Mouse (Mus musculus) G1E (cell line): ENCODE measurements at regions not wholly inside any gene's neighbourhood (a gene's known extent, or its start where the extent isn't known, plus 50 kb on each side); places are given as distances from the start of the nearest gene placed in this dataset.

ENCODE experiments used
- ATAC-seq: 2 replicates; pipeline ENCODE4 v1.8.0; 2016; ENCODE audit warnings: mild to moderate bottlenecking; ENCODE audit not compliant: insufficient number of reproducible peaks, poor library complexity, low FRiP score, severe bottlenecking; ENCODE audit errors: extremely low read depth
- DNase-seq: peaks from one replicate; pipeline ENCODE4 v3.0.0; 2012; ENCODE audit warnings: low spot score
- H3K27me3 ChIP-seq: 2 replicates; pipeline ENCODE4 v1.6.1; 2012; ENCODE audit warnings: mild to moderate bottlenecking, low read length, inconsistent platforms; ENCODE audit not compliant: insufficient read depth
- H3K36me3 ChIP-seq: replicated peaks from 2 replicates; pipeline ENCODE3; 2012; ENCODE audit warnings: mild to moderate bottlenecking, inconsistent platforms
- H3K4me1 ChIP-seq: 2 replicates; pipeline ENCODE4 v1.6.1; 2012; ENCODE audit warnings: low read depth, low read length, inconsistent platforms, mixed read lengths; ENCODE audit not compliant: insufficient read depth
- H3K4me3 ChIP-seq: 2 replicates; pipeline ENCODE4 v1.5.1; 2012; ENCODE audit warnings: low read depth, mild to moderate bottlenecking, inconsistent platforms, low read length, moderate library complexity, mixed read lengths
- H3K9me3 ChIP-seq: replicated peaks from 2 replicates; pipeline ENCODE4 v1.6.1; 2012; ENCODE audit warnings: inconsistent platforms
- CTCF ChIP-seq: IDR thresholded peaks from 2 replicates; pipeline ENCODE4 v1.5.1; 2012; ENCODE audit warnings: low read depth, low read length, inconsistent platforms, mixed read lengths
- GATA1 ChIP-seq: IDR thresholded peaks from 2 replicates; pipeline ENCODE4 v1.6.1; 2012; ENCODE audit warnings: borderline replicate concordance, low read length, inconsistent platforms, mixed read lengths
- GATA2 ChIP-seq: IDR thresholded peaks from 2 replicates; pipeline ENCODE4 v1.6.1; 2012; ENCODE audit warnings: low read depth, low read length, inconsistent platforms, borderline replicate concordance
- POLR2AphosphoS5 ChIP-seq: IDR thresholded peaks from 2 replicates; pipeline ENCODE4 v1.6.1; 2012; ENCODE audit warnings: low read depth, low read length, inconsistent platforms; ENCODE audit not compliant: insufficient replicate concordance
- TAL1 ChIP-seq: conservative IDR thresholded peaks from 2 replicates; pipeline ENCODE4 v1.6.1; 2012; ENCODE audit warnings: low read depth, low read length, inconsistent platforms, mixed read lengths

DNA sequence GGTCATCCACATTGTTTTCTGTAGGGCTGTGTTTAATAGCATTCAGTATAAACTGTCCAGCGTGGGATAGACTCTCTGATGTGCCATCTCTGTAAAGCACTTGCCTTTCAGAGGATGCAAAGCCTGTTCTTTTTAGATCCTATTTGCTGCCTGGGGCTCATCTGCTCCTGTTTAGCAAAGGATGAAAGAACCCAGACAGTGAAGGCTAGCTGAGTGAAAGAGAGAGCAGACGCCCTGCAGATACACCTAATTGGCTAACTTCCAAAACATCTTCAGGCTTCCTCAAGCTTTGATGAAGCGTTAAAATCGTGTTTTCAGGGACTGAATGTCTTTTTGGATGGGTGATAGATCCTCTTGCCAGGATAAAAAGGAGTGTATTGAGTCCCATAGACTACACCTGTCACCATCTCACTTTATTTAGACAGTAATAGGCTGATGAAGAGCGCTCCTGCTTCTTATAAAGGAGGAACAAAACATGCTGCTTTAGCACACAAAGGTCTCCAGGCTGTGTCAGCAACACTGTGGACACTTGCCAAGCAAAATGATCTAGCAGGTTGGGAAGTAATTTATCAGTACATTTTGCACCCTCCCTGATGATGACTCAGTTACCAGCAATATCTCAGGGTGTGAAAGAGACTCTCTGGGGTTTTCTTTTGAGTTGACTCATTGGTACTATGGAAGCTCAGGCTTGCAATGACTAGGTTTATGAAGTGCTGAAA, 4717.3 kb downstream of the 9330182O14Rik start:
- no peaks in the 10 kb centered on the region for H3K36me3 ChIP-seq
- TF ChIP-seq GATA1 (no peak), POLR2AphosphoS5 (no peak), CTCF (no peak), TAL1 (no peak), GATA2 (no peak)
- H3K4me1 ChIP-seq = no peaks in the 10 kb centered on the region
- no peaks in the 10 kb centered on the region for H3K9me3 ChIP-seq
- H3K4me3 ChIP-seq = no peak overlapping the region
- no peaks in the 10 kb centered on the region for H3K27me3 ChIP-seq
- no peak for DNase-seq
- ATAC-seq = no peak

DNA sequence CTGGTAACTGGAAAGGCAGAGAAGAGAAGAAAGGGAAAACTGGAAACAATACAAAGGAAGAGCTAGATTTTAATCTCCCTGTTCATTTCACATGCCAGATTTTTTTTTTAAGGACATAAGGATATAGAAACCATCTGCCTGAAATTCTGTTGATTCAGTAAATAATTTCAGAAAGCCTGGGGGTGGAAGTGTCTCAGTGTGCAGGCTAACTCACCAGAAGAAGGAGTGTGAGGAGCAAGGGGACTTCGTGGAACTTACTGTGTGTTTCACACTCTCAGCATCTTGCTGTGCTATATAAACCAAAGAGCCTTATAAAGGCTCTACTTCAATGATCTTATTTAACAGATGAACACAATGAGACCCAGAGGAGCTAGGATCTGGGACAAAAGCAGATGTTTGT, 4722.9 kb downstream of the 9330182O14Rik start:
- H3K9me3 ChIP-seq = no peaks in the 10 kb centered on the region
- H3K36me3 ChIP-seq = no peaks in the 10 kb centered on the region
- no peak for ATAC-seq
- no peaks in the 10 kb centered on the region for H3K27me3 ChIP-seq
- DNase-seq = no peak
- H3K4me3 ChIP-seq = no peak overlapping the region
- no peaks in the 10 kb centered on the region for H3K4me1 ChIP-seq
- no peak for TF ChIP-seq POLR2AphosphoS5
- no peak for TF ChIP-seq GATA2
- TF ChIP-seq TAL1 = no peak
- no peak for TF ChIP-seq GATA1
- no peak for TF ChIP-seq CTCF

DNA sequence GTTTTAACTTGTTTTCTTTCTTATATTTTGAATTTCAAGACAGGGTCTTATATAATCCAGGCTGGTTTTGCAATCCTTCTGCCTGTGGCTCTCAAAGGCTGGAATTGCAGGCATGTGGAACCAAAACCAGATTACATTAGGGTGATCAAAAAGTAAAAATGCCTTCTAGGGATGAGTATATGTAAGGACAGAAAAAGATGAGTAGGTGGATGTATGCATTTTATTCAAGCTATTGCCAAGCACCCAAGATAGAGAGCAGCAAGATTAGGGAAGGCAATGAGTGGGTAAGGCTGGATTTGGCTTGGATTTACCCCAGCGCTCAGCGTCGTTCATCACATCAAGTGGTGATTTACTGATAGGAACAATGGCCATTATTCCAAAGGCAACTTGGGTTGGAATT, 4725.2 kb downstream of the 9330182O14Rik start:
- H3K4me1 ChIP-seq = no peaks in the 10 kb centered on the region
- H3K9me3 ChIP-seq = no peaks in the 10 kb centered on the region
- no peaks in the 10 kb centered on the region for H3K27me3 ChIP-seq
- DNase-seq = no peak
- ATAC-seq = no peak
- no peaks in the 10 kb centered on the region for H3K36me3 ChIP-seq
- TF ChIP-seq TAL1 = no peak
- no peak for TF ChIP-seq GATA2
- TF ChIP-seq CTCF = no peak
- TF ChIP-seq GATA1 = no peak
- TF ChIP-seq POLR2AphosphoS5 = no peak
- no peak overlapping the region for H3K4me3 ChIP-seq

DNA sequence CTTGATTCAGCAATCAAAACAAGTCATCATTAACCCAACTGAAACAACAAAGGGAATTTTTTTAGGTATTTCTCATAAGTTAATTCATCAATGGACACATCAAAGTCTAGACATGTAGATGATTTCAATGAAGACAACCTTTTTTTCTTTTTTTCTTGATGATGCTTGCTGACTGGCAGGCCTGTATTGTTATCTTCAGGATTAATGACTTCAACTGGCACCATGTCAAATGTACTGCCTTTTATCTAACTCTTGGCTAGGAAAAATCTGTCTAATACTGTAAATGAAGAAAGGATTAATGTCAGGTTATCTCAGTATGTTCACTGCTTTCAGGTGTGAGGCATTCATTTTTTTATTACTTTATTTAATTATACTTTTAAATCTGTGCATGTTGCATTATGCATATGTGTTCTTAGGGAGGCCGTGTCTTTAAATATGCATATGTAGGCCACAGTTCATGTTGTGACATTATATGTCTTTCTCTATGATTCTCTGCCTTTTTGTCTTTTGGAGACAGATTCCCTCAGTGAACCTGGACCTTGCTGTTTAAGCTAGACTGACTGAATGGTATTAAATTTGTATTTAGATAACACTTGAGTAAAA, 4726.1 kb downstream of the 9330182O14Rik start:
- ATAC-seq (no peak), DNase-seq (no peak)
- no peak for TF ChIP-seq GATA2

DNA sequence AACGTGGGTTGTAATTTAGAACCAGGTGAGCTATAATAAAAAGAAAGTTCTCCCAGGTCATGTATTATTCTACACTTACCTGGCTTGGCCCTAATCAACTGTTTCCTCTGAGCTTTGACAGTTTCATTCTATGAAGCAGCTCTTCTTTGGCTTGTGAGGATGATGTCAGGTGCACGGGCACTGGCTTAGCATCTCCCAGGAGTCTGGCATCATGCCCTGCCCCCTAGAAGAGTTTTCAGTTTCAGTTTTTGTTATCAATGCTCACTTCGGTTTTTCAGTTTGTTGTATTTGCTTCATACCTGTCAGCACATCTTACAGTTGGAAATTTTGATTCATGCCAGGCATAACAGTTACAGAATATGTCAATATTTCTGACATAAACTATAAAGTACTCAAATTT, 4734.4 kb downstream of the 9330182O14Rik start:
- H3K4me1 ChIP-seq = no peaks in the 10 kb centered on the region
- ATAC-seq (no peak), DNase-seq (no peak)
- TF ChIP-seq POLR2AphosphoS5 (no peak), TAL1 (no peak), GATA1 (no peak), CTCF (no peak), GATA2 (no peak)
- H3K27me3 ChIP-seq = no peaks in the 10 kb centered on the region
- H3K4me3 ChIP-seq = no peak overlapping the region
- H3K36me3 ChIP-seq = no peaks in the 10 kb centered on the region
- no peaks in the 10 kb centered on the region for H3K9me3 ChIP-seq

More for the DNA sequence above, 4726.1 kb downstream of the 9330182O14Rik start:
- Histone ChIP-seq H3K4me3 (no peak overlapping the region), H3K36me3 (no peaks in the 10 kb centered on the region), H3K4me1 (no peaks in the 10 kb centered on the region), H3K9me3 (no peaks in the 10 kb centered on the region), H3K27me3 (no peaks in the 10 kb centered on the region)

DNA sequence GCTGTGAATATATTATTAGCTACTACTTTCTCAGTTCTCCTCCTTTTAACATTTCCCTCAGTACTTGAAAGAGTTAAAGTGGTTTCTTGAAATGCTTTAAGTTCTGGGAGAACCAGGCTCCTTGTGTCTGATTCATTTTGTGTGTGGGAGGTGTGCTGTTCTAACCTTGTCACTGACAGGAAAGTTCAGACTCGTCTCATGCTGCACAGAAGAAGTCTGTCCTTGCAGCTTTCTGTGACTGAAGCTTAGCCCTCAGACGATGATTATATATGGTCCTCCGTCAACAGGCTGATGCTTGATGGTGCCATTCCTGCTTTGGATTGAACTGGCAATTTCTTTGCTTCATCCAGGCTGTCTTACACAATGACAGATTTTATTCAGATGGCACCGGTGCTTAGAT, 4734.9 kb downstream of the 9330182O14Rik start:
- TF ChIP-seq TAL1 (no peak), GATA1 (no peak), POLR2AphosphoS5 (no peak), CTCF (no peak), GATA2 (no peak)
- ATAC-seq (no peak), DNase-seq (no peak)
- no peaks in the 10 kb centered on the region for H3K27me3 ChIP-seq
- no peaks in the 10 kb centered on the region for H3K36me3 ChIP-seq
- no peaks in the 10 kb centered on the region for H3K9me3 ChIP-seq
- no peak overlapping the region for H3K4me3 ChIP-seq
- H3K4me1 ChIP-seq = no peaks in the 10 kb centered on the region
